Mouse (Mus musculus): ENCODE results near the gene Pcsk2.

Gene Pcsk2

DNA sequence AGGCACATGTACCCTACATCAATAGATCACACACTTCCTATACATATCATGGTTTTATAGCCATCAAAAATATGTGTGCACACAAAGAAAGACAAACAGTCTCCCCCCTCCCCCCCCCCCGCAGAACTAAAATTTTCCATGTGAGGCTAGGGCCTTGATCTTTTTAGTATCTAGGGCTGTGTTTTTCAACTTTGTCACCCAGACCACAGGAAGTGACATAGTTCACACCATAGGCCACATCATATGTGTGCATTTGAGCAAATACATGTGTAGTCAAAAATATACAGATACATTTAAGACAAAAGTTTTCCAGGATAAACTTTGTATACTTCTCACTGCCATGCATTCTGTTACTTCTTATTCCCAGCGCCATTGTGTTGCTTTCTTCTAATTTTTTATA, 293.5 kb downstream of the Pcsk2 start:
- no peak for DNase-seq (ENCODE audit: low spot score)

- no peak for DNase-seq (ENCODE audit: low spot score)
Measured at GRCm38 (mm10) chr2:143840895-143841294, 294.9 kb downstream of the Pcsk2 start.

DNA sequence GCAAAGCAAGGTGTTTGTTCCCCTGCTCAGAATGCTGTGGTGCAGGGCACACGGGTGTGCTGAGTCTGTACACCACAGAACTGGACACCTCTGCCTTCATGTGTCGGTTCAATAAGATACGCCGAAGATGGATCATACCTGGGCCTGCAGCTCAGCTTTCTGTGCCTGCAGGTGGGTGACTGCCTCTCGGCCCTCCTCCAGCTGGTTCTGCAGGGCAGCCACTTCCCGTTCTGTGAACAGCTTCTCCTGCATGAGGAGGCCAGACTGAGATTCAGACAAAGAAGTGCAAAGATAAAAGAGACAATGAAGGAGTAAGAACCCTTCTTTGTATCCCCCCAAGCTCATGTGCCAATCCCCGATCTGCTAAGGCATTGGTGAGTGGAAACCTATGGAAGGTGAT, 295.6 kb downstream of the Pcsk2 start:
- DNase-seq (ENCODE audit: low spot score) = no peak

- DNase-seq (ENCODE audit: low spot score) = no peak
Measured at GRCm38 (mm10) chr2:143844779-143845178, 298.8 kb downstream of the Pcsk2 start.

DNA sequence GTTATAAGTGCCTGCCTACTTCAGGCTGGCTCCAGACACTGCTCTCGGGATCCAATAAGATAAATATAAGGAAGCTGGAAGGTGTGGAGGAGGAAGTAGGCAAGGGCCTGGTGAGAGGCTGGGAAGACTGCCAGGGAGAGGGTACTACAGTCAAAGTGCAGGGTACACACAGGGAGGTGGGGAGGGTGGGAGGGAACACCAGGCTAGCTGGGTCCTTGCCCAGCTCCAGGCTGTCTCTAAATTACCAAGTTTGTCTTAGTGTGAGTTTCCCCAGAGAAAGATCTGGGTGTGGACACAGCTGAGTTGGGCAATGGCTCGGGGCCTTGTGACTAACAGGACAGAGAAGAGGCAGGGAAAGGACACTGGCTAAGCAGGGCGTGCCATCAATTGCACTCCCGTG, 300.8 kb downstream of the Pcsk2 start:
- DNase-seq (ENCODE audit: low spot score) = no peak

DNA sequence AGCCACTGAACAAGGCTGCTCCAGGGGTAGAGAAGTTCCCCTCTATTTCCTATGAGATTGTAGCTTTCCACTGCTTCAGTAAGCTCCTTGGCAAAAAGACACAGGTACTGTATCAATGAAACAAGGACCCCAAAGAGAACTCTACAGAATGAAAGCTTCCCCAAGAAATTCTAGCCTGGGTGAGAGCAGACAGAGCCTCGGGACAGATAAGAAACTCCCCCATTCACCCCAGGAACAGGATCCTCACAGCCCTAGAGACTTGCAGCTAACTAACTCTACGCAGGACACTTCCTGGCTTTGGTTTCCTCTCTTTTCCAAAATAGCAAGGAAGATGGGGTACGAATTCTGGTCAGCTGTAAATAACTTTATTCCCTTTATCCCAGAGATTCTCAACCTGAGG, 301.3 kb downstream of the Pcsk2 start:
- DNase-seq (ENCODE audit: low spot score) = no peak

- DNase-seq (ENCODE audit: low spot score) = no peak
Measured at GRCm38 (mm10) chr2:143851354-143852221, 305.6 kb downstream of the Pcsk2 start.

DNA sequence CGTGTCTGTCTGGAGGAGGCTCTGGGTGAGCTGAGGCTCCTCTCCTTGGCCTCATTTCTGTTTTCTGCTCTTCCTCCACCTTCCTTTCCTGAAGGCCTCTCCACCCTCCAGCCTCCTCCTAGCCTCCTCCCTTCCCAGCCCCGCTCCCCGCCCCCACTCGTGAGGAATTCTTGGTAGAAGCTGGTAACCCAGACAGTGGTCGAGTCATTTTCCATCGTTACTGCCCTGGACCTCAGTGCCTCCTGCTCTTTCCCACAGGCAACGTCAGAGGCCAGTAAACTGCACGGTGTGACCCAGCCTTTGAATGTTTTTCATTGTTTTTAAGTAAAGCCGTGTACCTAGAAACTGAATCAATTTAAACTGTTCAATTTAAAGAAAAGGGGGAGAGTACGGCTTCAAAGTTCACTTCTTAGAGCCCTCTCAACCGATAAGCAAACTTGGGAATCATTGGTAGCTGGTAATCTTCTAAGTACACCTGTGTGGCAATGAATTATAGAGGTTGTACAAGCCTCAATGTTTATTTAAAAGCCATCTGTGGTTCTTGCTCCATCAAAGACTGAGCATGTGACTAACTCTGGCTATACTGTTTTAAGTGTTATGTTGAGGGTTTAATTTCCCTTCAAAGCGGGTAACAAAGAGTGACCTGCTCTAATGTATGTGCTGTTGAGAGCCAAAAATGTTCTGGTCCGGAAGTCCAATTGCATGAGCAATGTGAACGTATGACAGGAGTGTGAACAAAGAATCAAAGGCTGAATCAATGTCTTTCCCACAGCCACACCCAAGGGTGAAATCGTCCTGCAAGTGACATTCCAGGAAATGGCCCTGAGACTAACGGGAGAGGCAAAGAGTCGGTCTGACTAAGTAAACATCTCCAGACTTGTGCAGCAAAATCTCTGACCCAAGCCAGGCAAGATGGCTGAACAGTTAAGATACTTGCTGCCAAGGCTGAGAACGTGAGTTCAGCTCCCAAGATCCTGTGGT, 306.6 kb downstream of the Pcsk2 start:
- DNase-seq (ENCODE audit: low spot score) = no peak

DNA sequence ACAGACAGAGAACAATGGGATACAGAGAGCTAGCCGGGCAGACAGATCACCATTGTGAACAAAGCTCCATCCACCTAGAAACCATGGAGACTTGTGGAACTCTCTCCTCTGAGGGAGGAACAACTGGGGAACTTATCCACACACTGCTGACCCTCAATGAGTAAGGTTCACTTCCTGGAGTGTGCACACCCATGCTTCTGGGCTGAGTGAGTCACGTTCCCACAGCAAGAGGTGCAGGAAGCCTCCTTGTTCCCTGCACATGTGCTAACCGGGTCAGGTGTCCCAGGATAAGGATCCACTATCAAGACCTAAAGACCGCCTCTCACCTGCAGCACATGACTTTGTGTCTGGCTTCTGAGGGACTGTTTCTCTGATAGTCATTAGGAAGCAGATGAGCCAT, 307.5 kb downstream of the Pcsk2 start:
- no peak for DNase-seq (ENCODE audit: low spot score)

- DNase-seq (ENCODE audit: low spot score) = no peak
Measured at GRCm38 (mm10) chr2:143859166-143859565, 313.2 kb downstream of the Pcsk2 start.

GRCm38 (mm10) chr2:143862484-143863231, 316.7 kb downstream of the Pcsk2 start, which contains the start of gene Bfsp1:
Bfsp1 (minus strand) TSS chr2:143863173.
- peak; percentile 65 for DNase-seq (ENCODE audit: low spot score)

DNA sequence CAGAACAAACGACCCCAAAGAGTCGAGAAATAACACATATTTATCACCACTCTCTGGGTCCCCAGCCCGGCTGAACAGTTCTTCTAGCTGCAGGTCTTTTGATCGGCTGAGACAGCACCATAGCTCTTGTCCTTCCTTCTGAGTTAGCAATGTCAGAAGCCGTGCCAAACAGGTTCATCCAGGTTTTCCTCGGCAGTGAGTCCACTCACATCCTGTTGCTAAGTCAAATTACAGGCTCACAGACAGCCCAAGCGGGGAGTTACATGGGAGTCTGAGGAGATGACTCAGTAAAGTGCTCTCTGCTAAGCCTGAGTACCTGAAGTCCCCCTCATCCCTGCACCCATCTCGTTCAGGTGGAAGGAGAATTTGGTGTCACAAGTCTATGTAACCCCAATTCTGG, 318.6 kb downstream of the Pcsk2 start:
- DNase-seq (ENCODE audit: low spot score) = no peak
